Mouse (Mus musculus) E14TG2a.4 (cell line): ENCODE measurements around the gene Acsm1.

Experiments used
- H3K27me3 ChIP-seq: 2 replicates; pipeline ENCODE4 v1.6.1; 2014; ENCODE audit warnings: low read length, control low read depth; ENCODE audit not compliant: insufficient read depth
- H3K36me3 ChIP-seq: 2 replicates; pipeline ENCODE4 v1.6.1; 2014; ENCODE audit warnings: low read length, control low read depth; ENCODE audit not compliant: insufficient read depth
- H3K4me1 ChIP-seq: replicated peaks from 2 replicates; pipeline ENCODE4 v1.6.1; 2014; ENCODE audit warnings: low read depth, low read length, control low read depth
- H3K4me3 ChIP-seq: replicated peaks from 2 replicates; pipeline ENCODE4 v1.5.1; 2014; ENCODE audit warnings: mild to moderate bottlenecking, low read length
- H3K9me3 ChIP-seq: 2 replicates; pipeline ENCODE4 v1.6.1; 2014; ENCODE audit warnings: low read length, control low read depth
- CTCF ChIP-seq: conservative IDR thresholded peaks from 2 replicates; pipeline ENCODE4 v1.5.1; 2014; ENCODE audit warnings: low read length
- NANOG ChIP-seq: IDR thresholded peaks from 2 replicates; pipeline ENCODE4 v1.6.1; 2014; ENCODE audit warnings: borderline replicate concordance, low read length, mixed read lengths
- POU5F1 ChIP-seq: IDR thresholded peaks from 2 replicates; pipeline ENCODE4 v1.6.1; 2014; ENCODE audit warnings: low read length, borderline replicate concordance

The Acsm1 gene

GRCm38 (mm10) chr7:119694926-119695325 lies 88.1 kb downstream of the Acsm1 start:
- Histone ChIP-seq H3K9me3 (no peaks in the 10 kb centered on the region), H3K4me3 (no peak overlapping the region), H3K36me3 (no peaks in the 10 kb centered on the region), H3K27me3 (no peaks in the 10 kb centered on the region), H3K4me1 (peaks cover 18% of the 10 kb centered on the region)
- TF ChIP-seq NANOG: no peak
- no peak for TF ChIP-seq CTCF
- TF ChIP-seq POU5F1: no peak
